Mouse (Mus musculus) c-Kit-positive CD71-positive TER-119-negative erythroid progenitor cells, embryonic 14.5 days (primary cell): Measurements from ENCODE around the gene Edn2.

Experiments
- DNase-seq: peaks from one replicate; pipeline ENCODE4 v3.0.0-alpha.2; 2013; ENCODE audit warnings: low read depth

Edn2 gene

DNA sequence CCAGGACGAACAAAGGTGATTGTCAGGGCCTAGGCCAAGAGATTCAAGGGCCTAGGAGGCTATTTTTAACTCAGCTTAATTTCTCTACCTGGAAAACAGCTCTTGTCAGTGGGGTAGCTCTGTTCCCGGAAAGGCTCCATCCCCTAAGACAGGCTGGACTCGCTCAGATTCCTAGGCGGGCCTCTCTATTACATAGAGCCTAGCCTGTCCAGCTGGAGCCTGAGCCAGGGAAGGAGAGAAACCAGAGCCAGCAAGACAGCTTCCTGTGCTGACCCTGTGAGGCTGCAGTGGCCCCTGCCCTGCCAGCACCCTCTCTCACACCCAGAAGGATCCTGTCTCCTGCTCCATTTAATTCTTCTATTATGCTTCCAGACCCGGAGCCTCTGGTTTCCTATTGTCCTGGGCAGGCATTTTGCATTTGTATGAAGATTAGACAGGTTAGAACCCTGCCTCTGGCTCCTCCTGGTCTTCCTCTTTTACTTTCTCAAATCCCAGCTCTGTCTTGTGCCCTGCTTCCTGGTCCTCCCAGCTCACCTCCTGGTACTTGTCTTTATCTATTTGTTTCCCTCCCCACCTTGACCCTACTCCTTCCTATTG lies 2.2 kb upstream of the Edn2 start:
- no peak for DNase-seq

DNA sequence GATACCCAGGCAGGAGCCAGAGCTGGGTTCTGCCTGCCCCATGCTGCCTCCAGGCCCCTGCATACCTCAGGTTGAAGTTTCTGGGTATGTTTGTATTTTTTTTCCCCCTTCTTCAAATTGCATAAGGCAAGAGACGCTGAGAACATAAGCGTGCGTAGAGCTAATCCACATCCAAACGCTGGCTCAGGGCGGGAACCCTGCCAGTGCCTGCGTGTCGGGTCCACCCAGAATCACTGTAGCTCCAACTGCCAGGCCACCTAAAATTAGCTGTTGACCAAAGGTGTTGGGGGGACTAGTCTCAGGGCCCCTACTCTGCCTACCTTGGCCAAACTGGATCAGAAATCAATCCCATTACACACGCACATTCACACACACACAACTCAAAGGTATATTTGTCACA lies 1.6 kb downstream of the Edn2 start:
- no peak for DNase-seq

DNA sequence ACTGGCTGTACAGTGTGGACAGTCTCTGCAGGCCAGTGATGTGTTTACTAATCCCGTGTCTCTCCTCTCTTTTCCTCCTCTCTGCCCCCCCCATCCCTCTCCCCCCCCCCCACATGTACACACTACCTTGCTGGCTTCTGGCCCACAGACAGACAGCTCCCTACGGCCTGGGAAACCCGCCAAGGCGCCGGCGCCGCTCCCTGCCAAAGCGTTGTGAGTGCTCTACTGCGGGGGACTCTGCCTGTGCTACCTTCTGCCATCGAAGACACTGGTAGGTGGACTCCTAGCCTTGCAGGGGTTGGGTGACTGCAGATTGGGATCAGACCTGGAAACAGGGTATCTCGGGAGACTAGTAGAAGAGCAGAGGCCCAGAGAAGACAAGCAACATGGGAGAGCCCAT lies 2.2 kb downstream of the Edn2 start:
- no peak for DNase-seq

DNA sequence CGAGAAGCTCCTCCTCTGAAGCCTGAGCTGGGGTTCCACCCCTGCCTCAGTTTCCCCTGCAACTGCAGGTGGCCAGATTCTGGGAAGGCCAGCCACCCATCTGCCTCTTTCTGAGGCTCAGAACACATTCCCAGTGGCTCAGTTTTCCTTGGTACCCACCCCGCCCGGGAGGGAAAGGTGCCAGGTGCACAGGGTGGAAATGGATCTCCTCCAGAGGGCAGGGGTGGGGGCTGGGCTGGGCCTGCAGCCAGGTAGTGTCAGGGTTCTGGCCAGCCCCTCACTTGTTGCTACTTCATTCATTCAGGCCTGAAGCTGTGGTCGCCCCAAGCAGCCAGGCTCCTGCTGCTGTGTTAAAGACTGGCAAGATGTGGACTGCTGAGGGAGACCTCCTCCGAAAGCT lies 3.3 kb downstream of the Edn2 start:
- no peak for DNase-seq

DNA sequence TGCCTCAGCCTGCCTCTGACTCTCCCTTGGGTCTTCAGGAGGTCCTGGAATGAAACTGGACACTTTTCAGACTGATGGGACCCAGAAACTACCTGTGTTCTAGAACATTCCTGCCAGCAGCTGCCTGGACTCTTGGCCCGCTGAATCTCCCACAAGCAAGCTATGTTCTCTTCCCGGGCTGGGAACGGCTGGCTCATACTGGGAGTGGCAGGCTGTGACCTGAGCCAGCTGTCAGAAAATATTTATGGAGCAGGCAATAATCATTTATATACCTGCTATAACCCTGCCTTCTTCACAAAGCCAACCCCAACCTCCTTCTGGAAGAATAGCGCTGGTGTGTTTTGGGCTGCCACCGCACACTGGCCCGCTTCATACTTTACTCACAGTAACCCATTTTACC lies 6.8 kb downstream of the Edn2 start:
- DNase-seq, result no peak

DNA sequence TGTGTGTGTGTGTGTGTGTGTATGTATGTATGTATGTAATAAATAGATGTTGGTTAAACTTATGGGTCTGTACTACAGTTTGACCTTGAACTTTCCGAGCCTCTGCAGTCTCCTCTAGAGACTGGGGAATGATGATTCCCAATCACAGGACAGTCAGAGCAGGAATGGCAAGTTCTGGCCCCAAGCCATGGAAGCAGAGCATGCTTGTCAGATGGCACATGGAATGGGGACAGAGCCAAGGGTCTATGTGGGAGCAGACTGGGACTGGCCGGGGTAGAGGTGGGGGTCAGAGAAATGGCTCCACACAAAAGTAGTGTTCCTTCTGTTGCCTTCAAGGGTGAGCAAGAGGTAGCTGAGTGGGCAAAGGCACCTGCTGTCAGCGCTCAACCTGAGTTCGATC lies 7.3 kb downstream of the Edn2 start:
- DNase-seq, result no peak

DNA sequence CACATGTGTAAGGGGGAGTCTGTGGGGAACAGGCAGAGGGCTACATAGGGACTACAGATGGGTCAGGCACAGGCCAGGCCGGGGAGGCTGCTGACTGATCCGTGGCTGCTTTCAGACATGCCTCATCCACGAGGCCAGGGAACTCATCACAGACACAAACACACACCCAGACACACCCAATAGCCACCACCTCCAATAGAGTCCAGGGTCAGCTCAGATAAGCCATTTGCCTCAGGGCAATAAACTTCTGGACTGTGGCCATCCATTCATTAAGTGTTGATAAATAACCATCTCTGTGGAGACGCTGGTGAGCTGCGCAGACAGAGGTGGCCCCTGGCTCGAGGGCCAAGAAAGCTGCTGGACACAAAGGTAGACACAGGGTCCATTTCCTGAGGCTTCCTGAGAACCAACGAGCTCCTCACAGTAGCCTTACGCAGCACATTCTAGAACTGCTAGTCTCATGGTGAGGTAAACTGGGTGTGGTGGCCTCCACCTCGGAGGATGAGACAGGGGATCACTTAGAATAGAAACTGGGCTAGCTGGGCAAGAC lies 9.5 kb downstream of the Edn2 start:
- DNase-seq, result no peak

DNA sequence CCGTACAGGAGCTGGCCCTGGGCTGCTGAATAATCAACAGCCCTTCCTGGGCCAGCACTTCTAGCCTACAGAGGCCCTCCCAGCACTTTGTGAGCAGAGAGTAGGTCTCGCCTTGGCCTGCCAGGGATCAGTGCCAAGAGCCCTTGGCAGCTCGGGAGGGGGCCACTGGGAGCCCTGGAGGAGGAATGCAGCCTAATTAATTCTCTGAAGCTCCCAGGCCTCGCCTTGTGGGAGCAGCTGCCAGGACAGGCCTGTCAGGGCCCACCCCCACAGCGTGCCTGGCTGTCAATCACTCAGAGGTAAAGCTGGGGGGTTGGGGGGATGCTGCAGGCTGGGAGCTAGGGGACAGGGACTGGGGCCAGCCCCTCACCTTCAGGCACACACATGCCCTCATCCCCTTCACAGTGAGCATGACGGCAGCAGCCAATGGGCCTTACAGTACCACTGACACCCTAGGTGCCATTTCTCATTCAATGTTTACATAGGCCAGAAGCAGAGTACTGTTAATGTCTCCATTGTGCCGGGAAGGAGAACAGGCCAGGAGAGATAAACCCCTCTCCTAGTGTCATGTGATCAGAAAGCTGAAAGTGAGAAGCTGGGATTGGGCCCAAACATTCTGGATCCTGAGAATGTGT lies 11.2 kb downstream of the Edn2 start:
- DNase-seq, result no peak

DNA sequence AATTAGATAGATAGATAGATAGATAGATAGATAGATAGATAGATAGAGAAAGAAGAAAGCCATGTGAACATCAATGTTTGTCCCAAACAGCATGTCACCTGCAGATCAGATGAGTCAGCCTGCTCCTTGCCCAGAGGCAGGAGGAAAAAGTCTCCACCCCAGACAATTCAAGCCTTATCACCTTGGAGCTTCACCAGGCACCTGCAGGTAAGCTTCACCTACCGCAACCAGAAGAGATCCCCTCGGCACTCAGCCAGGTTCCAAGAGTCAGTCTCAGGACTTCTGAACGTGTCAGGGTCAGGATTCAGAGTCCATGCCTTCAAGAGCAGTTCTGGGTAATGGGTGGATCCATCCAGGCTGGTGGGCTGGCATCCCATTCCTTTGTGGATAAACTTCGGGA lies 18.1 kb downstream of the Edn2 start:
- no peak for DNase-seq

DNA sequence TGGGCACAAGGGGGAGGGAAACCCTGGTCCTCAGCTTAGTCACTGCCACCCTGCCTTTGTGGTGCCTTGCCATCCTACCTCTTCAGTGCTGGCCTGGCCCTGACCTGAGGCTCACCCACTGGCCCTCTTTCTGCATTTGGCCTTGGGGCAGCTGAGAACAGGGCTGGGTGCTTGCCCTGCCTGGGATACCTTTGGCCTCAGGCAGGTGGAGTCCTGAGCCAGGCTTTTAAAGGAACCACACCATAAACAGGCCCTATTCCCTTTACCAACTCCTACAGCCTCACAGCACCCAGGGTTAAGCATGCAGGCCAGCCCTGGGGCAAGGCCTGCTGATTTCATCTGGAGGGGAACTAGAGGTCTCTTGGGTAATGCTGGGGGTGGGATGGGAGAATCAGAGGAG lies 19.5 kb downstream of the Edn2 start:
- no peak for DNase-seq

DNA sequence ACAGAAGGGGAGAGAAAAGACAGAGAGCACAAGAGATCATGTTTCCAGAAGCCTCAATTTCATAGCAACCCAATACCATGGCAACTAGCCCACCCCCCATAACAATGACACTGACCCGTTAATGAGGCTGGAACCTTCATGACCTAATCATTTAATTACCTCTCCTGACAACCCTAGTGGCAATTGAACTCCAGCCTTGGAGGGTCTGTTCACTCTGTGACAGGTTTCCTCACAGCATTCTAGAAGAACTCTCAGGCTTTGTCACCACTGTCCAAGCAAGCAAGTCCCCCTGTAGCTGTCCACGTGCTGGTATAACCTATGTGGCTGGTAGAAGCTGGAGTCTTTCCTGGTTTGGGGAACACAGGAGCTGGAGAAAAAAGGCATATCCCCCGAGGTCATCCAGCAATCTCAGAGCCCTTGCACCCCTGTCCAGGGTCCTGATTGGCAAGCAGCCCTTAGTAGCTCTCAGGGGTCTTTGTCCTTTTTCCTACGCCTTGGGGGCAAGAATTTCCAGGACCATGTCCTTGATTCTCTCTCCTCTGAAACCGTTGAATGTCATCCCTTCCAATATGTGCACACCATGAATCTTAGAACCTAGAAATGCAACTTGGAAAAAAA lies 23.5 kb downstream of the Edn2 start:
- no peak for DNase-seq

DNA sequence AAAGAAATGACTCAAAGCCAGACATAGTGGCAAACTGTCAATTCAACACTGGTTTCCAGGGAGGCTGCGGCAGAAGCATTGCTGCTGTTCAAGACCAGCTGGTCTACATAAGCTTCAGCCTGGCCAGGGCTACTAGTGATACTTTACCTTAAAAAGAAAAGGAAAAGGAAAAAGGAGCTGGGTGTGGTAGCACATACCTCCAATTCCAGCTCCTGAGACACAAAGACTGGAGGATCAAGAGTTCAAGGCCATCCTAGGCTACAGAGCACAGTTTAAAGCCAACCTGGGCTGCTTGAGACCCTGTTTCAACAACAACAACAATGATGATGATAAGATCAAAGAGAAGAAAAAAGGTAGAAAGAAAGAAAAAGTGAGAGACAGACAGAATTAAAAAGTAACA lies 25.4 kb downstream of the Edn2 start:
- DNase-seq, result no peak

DNA sequence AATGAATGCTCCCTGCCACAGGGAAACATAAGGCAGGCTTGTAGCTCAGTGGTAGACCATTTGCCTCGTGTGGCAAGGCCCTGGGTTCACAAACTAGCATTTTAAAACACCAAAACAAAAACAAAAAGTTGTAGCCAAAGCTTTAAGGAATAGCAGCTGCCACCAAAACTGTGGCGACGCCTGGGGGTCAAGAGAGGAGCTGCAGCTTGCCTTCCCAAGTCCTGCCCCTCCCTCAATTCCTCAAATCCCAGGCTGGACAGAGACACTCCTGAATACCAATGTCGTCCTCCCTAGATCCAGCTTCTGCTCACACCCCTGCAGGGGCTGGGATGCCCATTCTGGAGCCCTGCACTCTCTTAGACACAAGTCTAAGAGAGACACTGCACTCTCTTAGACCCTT lies 25.9 kb downstream of the Edn2 start:
- DNase-seq, result no peak

DNA sequence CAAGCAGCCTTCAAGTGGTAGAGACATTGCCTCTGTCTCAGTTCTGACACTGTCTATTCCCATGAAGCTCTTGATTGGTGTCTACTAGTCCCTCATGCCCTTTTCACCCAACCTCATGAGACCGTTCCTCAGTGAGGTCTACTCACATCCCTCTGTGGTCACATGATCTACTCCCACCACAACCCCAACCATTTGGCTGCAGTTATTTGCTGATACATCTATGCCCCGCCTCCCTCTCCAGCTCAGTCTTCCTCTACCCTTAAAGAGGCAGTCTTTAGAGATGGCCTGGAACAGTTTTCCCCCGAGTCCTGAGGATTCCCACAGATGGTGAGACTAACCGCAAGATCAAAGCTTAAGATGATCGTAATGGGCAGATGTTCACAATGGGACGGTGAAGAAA lies 27.2 kb downstream of the Edn2 start:
- no peak for DNase-seq

DNA sequence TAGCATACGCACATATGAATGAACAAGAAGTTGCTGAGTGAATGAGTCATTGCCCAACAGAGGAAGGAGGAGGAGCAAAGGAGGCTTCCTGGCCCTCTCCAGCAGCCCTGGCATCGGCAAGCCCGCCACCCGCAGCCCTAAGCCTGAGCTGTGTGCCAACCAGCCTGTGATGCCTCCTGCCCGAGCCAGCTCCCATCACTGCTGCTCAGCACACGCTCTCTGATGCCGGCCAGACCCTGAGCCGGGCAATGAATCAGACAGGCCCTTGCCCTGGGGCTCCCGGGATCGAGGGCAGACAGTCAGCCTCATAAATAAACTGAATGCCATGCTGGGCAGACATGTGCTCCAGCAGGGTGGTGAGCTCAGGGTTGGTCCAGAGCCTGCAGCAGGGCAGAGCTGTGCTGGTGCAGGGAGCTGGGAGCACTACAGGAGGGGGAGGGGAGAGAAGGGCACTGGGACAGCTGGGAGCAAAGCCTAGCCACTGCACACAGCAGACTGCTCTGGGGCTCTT lies 27.7 kb downstream of the Edn2 start:
- no peak for DNase-seq

DNA sequence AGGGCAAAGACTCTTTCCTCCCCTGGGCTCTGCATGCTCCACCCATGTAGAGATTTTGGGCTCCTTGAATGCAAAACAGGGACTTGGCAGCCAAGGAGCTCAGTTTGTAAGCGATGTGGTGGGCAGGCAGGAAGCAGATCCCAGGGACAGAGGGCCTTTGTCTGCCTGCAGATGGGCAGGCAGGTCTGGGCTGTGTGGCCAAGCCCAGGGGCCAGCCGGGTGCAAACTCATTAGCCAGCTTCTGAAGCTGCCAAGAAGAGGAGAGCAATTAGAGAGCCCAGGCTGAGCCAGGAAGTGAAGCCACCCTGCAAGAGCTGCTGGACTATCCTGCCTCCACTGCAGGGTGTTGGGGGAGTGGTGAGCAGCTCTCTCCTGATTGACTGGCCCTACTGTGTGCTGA lies 28.9 kb downstream of the Edn2 start:
- DNase-seq, result no peak

DNA sequence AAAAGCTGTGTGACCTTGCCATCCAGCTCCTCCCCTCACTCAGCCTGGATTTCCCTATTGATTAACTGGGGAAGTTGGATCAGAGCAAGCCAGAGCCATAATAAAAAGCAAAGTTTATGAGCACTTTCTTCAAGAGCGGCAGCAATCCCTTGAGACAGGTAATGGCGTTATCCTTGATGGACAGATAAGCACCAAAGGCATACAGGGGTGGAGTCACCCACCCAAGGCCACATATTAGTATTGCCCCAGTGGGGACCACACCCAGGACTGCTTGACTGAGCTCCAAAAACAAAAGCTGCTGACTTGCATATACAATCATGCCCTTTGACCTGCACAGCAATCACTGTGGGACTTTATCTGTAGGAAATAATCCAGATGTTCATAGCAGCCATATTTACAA lies 31.0 kb downstream of the Edn2 start:
- no peak for DNase-seq

DNA sequence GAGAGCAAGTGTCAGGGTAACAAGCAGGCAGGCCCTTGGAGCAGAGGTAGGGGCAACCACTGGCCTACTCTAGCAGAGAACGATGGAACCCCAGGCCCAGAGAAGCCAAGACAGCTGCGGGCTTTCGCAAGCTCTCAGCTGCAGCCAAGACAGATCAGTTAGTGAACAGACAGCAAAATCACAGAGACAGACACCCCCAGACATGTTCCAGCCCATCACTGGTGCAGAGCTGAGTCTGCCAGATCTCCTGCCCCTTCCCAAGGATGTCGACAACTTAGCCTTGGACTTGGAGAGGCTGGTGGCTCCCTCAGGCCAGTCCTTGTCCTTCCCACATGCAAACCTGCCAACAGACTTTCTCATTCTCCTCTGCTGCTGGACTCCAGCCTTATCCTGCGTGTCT lies 33.0 kb downstream of the Edn2 start:
- no peak for DNase-seq

DNA sequence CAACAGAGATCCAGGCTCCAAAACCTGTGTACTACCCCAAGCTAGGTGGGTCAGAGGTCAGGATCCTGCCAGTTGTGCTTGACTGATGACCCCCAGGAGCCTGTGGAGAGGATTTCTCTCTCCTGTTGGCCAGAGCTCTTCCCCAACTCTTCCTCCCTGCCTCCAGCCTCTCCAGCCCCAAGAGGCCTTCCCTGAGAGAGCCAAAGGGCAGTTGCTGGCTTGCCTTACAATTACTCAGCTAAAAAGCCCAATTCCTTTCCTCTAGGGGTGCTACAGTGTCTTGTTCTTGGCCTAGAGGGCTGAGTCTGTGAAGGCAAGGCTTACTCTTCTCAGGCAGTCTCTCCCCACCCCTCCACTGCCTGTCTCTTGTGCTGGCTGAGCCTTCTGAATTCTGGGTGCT lies 34.0 kb downstream of the Edn2 start:
- no peak for DNase-seq

DNA sequence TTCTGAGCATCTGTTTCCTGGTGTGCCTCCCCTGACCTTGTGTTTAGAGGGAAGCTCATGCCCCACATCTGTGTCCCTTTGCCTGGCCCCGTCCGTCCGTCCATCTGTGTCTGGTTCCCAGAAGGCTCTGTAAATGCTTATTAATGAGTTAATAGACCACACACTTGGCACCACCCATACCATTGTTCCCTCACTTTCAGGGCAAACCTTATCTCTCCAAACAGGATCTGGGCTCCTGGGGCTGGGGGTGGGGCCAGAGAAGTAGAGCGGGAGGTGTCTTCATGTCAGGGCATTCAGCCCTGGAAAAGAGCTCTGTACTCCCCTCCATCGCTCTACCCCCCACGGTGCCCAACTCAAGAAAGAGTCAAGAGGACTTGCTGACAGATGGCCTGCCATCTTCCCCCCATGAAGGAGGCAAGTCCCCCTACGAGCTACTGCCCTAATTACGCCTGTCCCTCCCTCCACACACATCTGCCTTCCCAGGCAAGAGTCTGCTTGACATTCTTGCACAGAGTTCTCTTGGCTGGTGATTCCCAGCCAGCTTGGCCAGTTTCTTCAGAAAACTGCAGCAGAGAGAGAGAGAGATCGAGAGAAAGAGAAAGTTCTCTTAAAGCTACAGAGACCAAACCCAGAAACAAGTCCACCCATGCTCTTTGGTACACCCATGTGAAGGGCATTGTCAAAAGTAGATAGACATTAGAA lies 38.3 kb downstream of the Edn2 start:
- DNase-seq, result no peak

DNA sequence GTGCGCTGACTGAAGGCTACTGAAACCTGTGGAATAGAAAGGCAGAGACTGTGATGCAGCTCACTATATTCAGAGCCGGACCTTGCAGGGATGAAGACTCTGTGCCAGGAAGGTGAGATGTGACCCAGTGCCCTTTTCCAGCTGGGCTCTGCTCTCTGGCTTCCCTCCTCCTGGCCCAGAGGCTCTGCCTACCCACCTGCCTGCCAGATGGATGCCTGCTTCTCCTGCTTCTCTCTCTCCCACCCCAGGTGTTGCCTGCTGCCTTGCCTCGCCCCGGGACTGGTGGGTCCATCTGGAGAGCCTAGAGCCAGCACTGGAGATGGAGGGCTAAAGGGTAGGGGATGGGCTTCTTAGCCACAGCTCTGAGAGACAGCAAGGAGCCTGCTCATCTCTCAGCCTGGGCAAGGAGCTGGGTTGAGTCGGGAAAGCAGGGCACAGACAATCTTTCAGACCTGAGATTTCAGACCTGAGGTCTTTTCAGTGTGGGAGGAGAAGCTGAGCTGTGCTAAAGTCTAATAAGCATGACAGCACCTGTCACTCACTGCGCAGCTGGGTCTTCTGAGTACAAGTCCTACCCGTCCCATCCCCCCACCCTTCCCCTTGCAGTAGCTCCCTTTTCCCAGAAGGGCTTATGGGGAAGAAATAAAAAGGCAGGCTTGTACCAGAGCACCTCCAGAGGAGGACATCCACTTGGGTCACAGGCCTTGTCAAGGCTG lies 39.7 kb downstream of the Edn2 start:
- DNase-seq, result no peak

DNA sequence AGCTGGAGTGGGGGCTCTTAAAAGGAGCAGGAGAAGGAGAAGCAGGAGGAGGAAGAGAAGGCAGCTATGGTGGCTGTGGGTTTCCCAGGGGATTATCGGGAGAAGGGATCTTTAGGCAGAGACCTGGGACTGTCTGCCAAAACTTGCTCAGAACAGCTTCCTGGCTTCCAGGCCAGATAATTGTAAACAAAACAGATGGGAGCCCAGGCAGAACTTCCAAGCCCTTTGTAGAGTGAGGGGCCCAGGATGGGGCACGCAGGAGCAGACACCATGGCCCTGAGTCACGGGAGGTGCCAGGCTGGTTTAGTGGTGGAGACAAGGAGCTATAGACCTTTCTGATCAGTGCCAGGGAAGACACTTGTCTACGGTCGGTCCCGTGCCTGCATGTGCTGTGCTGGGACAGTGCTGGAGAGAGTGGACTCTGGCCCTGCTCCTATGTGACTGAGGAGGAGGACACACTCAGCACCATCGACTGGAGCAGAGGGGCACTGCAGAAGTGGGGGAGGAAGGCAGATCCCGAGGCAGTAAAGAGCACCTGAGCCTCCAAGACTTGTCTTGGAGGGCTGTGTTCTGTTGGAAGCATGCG lies 43.4 kb downstream of the Edn2 start:
- DNase-seq, result no peak
